Mouse (Mus musculus) CH12.LX (cell line): ENCODE measurements at regions not wholly inside any gene's neighbourhood (a gene's known extent, or its start where the extent isn't known, plus 50 kb on each side); places are given as distances from the start of the nearest gene placed in this dataset.

Source experiments
- DNase-seq: peaks from one replicate; pipeline ENCODE4 v3.0.0-alpha.2; 2013; ENCODE audit errors: extremely low read depth
- H3K27ac ChIP-seq: 2 replicates; pipeline ENCODE4 v1.5.1; 2012; ENCODE audit warnings: low read depth, mild to moderate bottlenecking, control low read depth, moderate library complexity; ENCODE audit not compliant: insufficient read depth
- H3K27me3 ChIP-seq: replicated peaks from 2 replicates; pipeline ENCODE3; 2012; ENCODE audit warnings: inconsistent platforms
- H3K36me3 ChIP-seq, 2 experiments: replicated peaks in 1 of 2; 2 replicates each; pipeline versions ENCODE3 to v1.6.1; 2012; ENCODE audit warnings: inconsistent platforms in 1 of 2, low read length in 1 of 2, mild to moderate bottlenecking in 1 of 2, mixed read lengths in 1 of 2, moderate library complexity in 1 of 2; ENCODE audit not compliant: control insufficient read depth in 1 of 2, insufficient read depth in 1 of 2
- H3K4me1 ChIP-seq, 2 experiments: 2 replicates each; pipeline ENCODE4 v1.6.1; 2012; ENCODE audit warnings: inconsistent platforms in 1 of 2, moderate library complexity in 1 of 2; ENCODE audit not compliant: insufficient read depth in 2 of 2, control insufficient read depth in 1 of 2
- H3K4me2 ChIP-seq: 2 replicates; pipeline ENCODE4 v1.6.1; 2012; ENCODE audit warnings: low read depth, mild to moderate bottlenecking, control low read depth; ENCODE audit not compliant: poor library complexity, insufficient read depth, severe bottlenecking
- H3K4me3 ChIP-seq, 3 experiments: fragments of 150-350 bp in 1 of 3; sonication (generic) in 1 of 3; replicated peaks in 1 of 3; 2 replicates each; pipeline versions ENCODE3 to v1.5.1; 2011 to 2012; ENCODE audit warnings: low read depth in 2 of 3, low read length in 2 of 3, mild to moderate bottlenecking in 2 of 3, moderate library complexity in 2 of 3, control low read depth in 1 of 3, improper control_type of control experiment in 1 of 3, inconsistent platforms in 1 of 3, mixed read lengths in 1 of 3; ENCODE audit not compliant: poor library complexity in 1 of 3
- H3K79me2 ChIP-seq: replicated peaks from 2 replicates; pipeline ENCODE4 v1.6.1; 2012; ENCODE audit warnings: mild to moderate bottlenecking, moderate library complexity; ENCODE audit not compliant: control insufficient read depth, poor library complexity, insufficient read depth, severe bottlenecking; ENCODE audit errors: extremely low read depth
- H3K9ac ChIP-seq: 2 replicates; pipeline ENCODE4 v1.6.1; 2012; ENCODE audit warnings: low read depth, mild to moderate bottlenecking, control low read depth, moderate library complexity; ENCODE audit not compliant: insufficient read depth
- H3K9me3 ChIP-seq: replicated peaks from 2 replicates; pipeline ENCODE3; 2012; ENCODE audit warnings: low read length, inconsistent platforms, mixed read lengths
- CTCF ChIP-seq, 2 experiments: IDR thresholded peaks in 1 of 2; conservative IDR thresholded peaks in 1 of 2; 2 replicates each; pipeline ENCODE4 v1.5.1; 2011 to 2012; ENCODE audit warnings: low read depth in 2 of 2, low read length in 2 of 2, improper control_type of control experiment in 1 of 2, inconsistent platforms in 1 of 2, mild to moderate bottlenecking in 1 of 2, moderate library complexity in 1 of 2
- E2F4 ChIP-seq: IDR thresholded peaks from 2 replicates; pipeline ENCODE4 v1.6.1; 2011; ENCODE audit warnings: low read depth, low read length, improper control_type of control experiment; ENCODE audit not compliant: insufficient replicate concordance
- EP300 ChIP-seq: IDR thresholded peaks from 2 replicates; pipeline ENCODE4 v1.6.1; 2011; ENCODE audit warnings: low read length, improper control_type of control experiment
- HCFC1 ChIP-seq: IDR thresholded peaks from 2 replicates; pipeline ENCODE4 v1.6.1; 2012; ENCODE audit warnings: low read depth, mild to moderate bottlenecking, inconsistent platforms, low read length, improper control_type of control experiment
- IRF4 ChIP-seq: IDR thresholded peaks from 2 replicates; pipeline ENCODE4 v1.6.1; 2014; ENCODE audit warnings: low read depth, mild to moderate bottlenecking, inconsistent platforms, low read length, improper control_type of control experiment
- KAT2A ChIP-seq: IDR thresholded peaks from 2 replicates; pipeline ENCODE4 v1.6.1; 2012; ENCODE audit warnings: low read length, improper control_type of control experiment, inconsistent platforms; ENCODE audit not compliant: insufficient replicate concordance
- MAFK ChIP-seq: IDR thresholded peaks from 2 replicates; pipeline ENCODE4 v1.6.1; 2011; ENCODE audit warnings: low read length, improper control_type of control experiment; ENCODE audit not compliant: insufficient replicate concordance
- MAZ ChIP-seq: IDR thresholded peaks from 2 replicates; pipeline ENCODE4 v1.6.1; 2012; ENCODE audit warnings: low read depth, mild to moderate bottlenecking, inconsistent platforms, low read length, improper control_type of control experiment, moderate library complexity
- MXI1 ChIP-seq: IDR thresholded peaks from 2 replicates; pipeline ENCODE4 v1.6.1; 2011; ENCODE audit warnings: mild to moderate bottlenecking, low read depth, low read length, improper control_type of control experiment
- POLR2AphosphoS2 ChIP-seq: IDR thresholded peaks from 2 replicates; pipeline ENCODE4 v1.6.1; 2011; ENCODE audit warnings: low read depth, low read length, improper control_type of control experiment
- RAD21 ChIP-seq: IDR thresholded peaks from 2 replicates; pipeline ENCODE4 v1.6.1; 2011; ENCODE audit warnings: low read depth, mild to moderate bottlenecking, low read length, improper control_type of control experiment, moderate library complexity
- RCOR1 ChIP-seq: conservative IDR thresholded peaks from 2 replicates; pipeline ENCODE4 v1.6.1; 2012; ENCODE audit warnings: low read depth, mild to moderate bottlenecking, inconsistent platforms, low read length, improper control_type of control experiment
- ZKSCAN1 ChIP-seq: IDR thresholded peaks from 2 replicates; pipeline ENCODE4 v1.6.1; 2012; ENCODE audit warnings: low read depth, inconsistent platforms, low read length, improper control_type of control experiment, borderline replicate concordance
- ZMIZ1 ChIP-seq: IDR thresholded peaks from 2 replicates; pipeline ENCODE4 v1.6.1; 2012; ENCODE audit warnings: low read depth, mild to moderate bottlenecking, inconsistent platforms, low read length, improper control_type of control experiment
- ZNF384 ChIP-seq: IDR thresholded peaks from 2 replicates; pipeline ENCODE4 v1.6.1; 2012; ENCODE audit warnings: low read depth, low read length, improper control_type of control experiment, inconsistent platforms
- dilution Hi-C: fragments of 300-500 bp; cut with MboI; formaldehyde crosslinking; loops from 2 replicates; pipeline ENCODE4 v1.14.3; 2020; ENCODE audit warnings: low sequenced_read_pairs; ENCODE audit not compliant: extremely low pct_unique_long_range_greater_than_20kb, extremely low pct_ligation_motif_present
- in situ Hi-C: fragments of 300-500 bp; cut with MboI; formaldehyde crosslinking; loops from 3 replicates; pipeline ENCODE4 v1.14.3; 2019; ENCODE audit warnings: low sequenced_read_pairs, low pct_ligation_motif_present, low pct_unique_long_range_greater_than_20kb, mixed read lengths

DNA sequence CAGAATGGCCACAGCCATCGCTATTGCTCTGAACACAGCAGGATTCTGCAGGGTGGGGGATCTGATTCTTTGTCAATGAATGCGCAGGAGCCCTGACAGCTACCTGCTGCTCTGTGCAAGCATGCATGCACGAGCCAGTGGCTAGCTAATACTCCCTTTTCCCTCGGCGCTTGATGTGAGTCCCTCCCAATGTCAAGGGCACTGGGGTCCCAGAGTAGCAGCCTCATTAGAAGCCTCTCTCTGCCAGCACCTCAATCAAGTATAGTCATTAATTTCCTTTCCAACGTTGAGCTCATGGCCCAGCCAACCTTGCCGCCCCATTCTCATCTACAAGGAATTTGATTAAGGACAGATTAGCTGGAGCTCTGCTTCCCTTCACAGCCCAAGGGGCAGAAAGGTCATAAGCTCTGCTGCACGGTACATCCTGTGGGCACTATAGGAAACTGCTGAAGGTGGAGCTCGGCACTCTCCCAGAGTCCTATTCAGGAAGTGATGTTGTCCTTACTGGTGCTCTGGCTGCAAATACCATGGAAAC, 190.2 kb upstream of the Cops8 start:
- Histone ChIP-seq H3K79me2 (no peaks in the 10 kb centered on the region), H3K27ac (no peak overlapping the region), H3K4me3 (no peak overlapping the region)
- DNase-seq = no peak
- dilution Hi-C loops = no loop called here
- TF ChIP-seq CTCF (conservative IDR thresholded peaks at IDR 0.05 in 1 of 2, IDR thresholded peaks at IDR 0.05 in 1 of 2; ENCODE audit: low read depth in 2 of 2, low read length in 2 of 2) (no peak), RCOR1 (no peak), POLR2AphosphoS2 (no peak), ZNF384 (no peak), HCFC1 (no peak), IRF4 (no peak), MXI1 (no peak), EP300 (no peak), MAZ (no peak), KAT2A (no peak), ZKSCAN1 (no peak), E2F4 (no peak), MAFK (no peak), RAD21 (no peak)
- TF ChIP-seq, all 38 proteins: peak for 0
- Histone ChIP-seq H3K4me2 (no peak overlapping the region), H3K27me3 (no peaks in the 10 kb centered on the region), H3K9ac (no peak overlapping the region), H3K36me3 (no peaks in the 10 kb centered on the region), H3K4me1 (peaks cover 0 to 22% of the 10 kb centered on the region in 2 experiments; a peak in 2 of 4 replicates), H3K9me3 (peaks cover 5% of the 10 kb centered on the region)
- in situ Hi-C loops = no loop called here

DNA sequence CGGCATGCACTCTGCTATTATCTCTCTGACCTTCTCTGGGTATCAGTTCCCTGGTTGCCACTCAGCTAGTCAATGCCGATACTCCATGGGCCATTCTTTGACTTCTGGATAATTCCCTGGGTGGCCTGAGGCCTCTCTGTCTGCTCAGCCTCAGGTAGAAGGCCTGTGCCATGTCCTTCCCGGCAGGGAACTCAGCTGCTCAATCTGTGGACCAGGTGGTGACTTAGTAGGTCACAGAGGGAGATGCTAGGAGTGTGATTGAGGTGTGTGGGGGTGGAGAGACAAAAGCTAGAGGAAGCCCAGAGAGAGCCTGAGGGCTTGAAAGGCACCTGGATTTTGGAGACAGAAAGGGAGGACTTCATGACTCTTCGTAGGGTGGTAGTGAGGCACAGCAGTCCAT, 188.0 kb upstream of the Cops8 start:
- Histone ChIP-seq H3K9ac (no peak overlapping the region), H3K27me3 (no peaks in the 10 kb centered on the region), H3K9me3 (peaks cover 5% of the 10 kb centered on the region), H3K4me1 (peaks cover 0 to 35% of the 10 kb centered on the region in 2 experiments; a peak in 2 of 4 replicates)
- TF ChIP-seq ZMIZ1 = no peak
- TF ChIP-seq, all 38 proteins: peak for 0
- Histone ChIP-seq H3K4me3 (no peak overlapping the region), H3K4me2 (no peak overlapping the region), H3K27ac (no peak overlapping the region), H3K36me3 (no peaks in the 10 kb centered on the region), H3K79me2 (no peaks in the 10 kb centered on the region)
- DNase-seq = no peak
- dilution Hi-C loops = no loop called here
- in situ Hi-C loops = no loop called here
